Mouse (Mus musculus): ENCODE measurements around the gene Spred1. TPM values are rescaled to one million over a fixed set of nuclear protein-coding genes. Genes with fewer than 3 reads are reported as not detected.
"Not testable (repeated sequence)": the region's sequence is repeated elsewhere in the genome, so short reads cannot be mapped to it uniquely, and the experiment has no call there.

The Spred1 gene
- polyA plus RNA-seq, 1 experiment from 2014 or later = 6.5 TPM

DNA sequence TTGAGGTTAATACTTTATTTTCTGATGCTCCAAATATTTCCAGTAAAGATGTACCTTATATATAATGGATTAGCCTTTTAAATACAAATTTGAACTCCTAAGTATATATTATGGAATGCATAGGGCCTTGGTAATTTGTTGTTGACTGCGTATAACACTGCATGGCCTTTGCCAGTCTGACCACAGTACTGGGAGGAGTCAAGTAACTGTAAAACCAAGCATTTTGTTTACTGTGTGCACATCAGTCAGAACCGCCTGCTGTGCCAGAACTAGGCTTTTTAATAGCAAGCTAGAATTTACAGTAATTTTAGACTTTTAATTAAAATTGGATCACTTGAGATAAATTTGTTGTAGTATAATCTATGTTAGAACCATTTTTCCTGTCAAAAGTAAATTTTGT, 3.7 kb downstream of the Spred1 start:
- no peak overlapping the region for H3K4me2 ChIP-seq (ENCODE audit: low read depth, low read length)
- H3K36me3 ChIP-seq (ENCODE audit: control insufficient read depth, insufficient read depth, low read length) = no peaks in the 10 kb centered on the region
- peaks cover 9% of the 10 kb centered on the region for H3K4me1 ChIP-seq (ENCODE audit: control insufficient read depth, insufficient read depth, low read length)
- H3K27ac ChIP-seq (ENCODE audit: low read length) = no peak overlapping the region
- no peaks in the 10 kb centered on the region for H3K27me3 ChIP-seq (ENCODE audit: control insufficient read depth, insufficient read depth, low read length)
- 56% methylated on average over 2 of the region's 2 CpGs for WGBS
- no peak overlapping the region for H3K4me3 ChIP-seq (replicated peaks; ENCODE audit: low read length)
- no peaks in the 10 kb centered on the region for H3K9me3 ChIP-seq (replicated peaks; ENCODE audit: control insufficient read depth, low read length)
- H3K9ac ChIP-seq (ENCODE audit: low read length) = no peak overlapping the region
- no peak for ATAC-seq (ENCODE audit: insufficient read depth, low FRiP score)

DNA sequence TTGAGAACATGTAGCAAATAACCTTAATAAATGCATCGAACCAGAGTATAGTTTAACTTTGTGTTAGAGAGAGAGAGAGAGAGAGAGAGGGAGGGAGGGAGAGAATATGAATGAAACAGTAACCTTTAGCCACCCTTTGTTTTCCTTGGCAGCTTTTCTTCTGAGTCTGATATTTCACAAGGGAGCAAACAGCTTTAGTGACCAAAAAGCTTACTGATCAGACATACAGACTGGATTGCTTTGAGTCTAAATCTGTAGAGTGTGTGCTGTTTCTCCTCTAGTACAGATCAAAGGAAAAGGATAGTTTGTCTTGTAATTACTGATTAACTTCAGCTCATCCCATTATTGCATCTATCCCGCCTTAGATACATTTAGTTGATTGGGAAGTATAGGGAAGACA, 8.0 kb downstream of the Spred1 start:
- Histone ChIP-seq H3K9ac (ENCODE audit: low read length) (no peak overlapping the region), H3K4me1 (ENCODE audit: control insufficient read depth, insufficient read depth, low read length) (peaks cover 9% of the 10 kb centered on the region), H3K36me3 (ENCODE audit: control insufficient read depth, insufficient read depth, low read length) (0 out of 2 replicates have a peak, but pooled peaks cover 3% of the 10 kb centered on the region), H3K9me3 (replicated peaks; ENCODE audit: control insufficient read depth, low read length) (no peaks in the 10 kb centered on the region), H3K4me2 (ENCODE audit: low read depth, low read length) (no peak overlapping the region), H3K4me3 (replicated peaks; ENCODE audit: low read length) (no peak overlapping the region), H3K27me3 (ENCODE audit: control insufficient read depth, insufficient read depth, low read length) (no peaks in the 10 kb centered on the region), H3K27ac (ENCODE audit: low read length) (no peak overlapping the region)
- ATAC-seq (ENCODE audit: insufficient read depth, low FRiP score) = no peak
- WGBS = 71% methylated on average over 2 of the region's 2 CpGs

DNA sequence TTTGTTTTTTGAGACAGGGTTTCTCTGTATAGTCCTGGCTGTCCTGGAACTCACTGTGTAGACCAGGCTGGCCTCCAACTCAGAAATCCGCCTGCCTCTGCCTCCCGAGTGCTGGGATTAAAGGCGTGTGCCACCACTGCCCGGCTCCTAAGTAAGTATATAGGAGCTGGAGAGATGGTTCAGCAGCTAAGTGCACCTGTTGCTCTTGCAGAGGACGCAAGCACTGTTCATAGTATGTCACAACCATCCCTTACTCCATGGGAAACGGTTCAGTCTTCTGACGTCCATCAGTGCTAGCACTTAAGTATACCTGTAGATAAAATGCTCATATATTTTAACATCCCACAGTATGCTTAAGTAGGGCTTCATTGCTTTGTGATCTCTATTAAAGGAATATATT, 9.9 kb downstream of the Spred1 start:
- H3K27ac ChIP-seq (ENCODE audit: low read length); H3K4me2 ChIP-seq (ENCODE audit: low read depth, low read length); H3K9me3 ChIP-seq (replicated peaks; ENCODE audit: control insufficient read depth, low read length); H3K4me3 ChIP-seq (replicated peaks; ENCODE audit: low read length); H3K4me1 ChIP-seq (ENCODE audit: control insufficient read depth, insufficient read depth, low read length); H3K9ac ChIP-seq (ENCODE audit: low read length); H3K27me3 ChIP-seq (ENCODE audit: control insufficient read depth, insufficient read depth, low read length); H3K36me3 ChIP-seq (ENCODE audit: control insufficient read depth, insufficient read depth, low read length); ATAC-seq (ENCODE audit: insufficient read depth, low FRiP score): not testable (repeated sequence)
- 92% methylated on average over 7 of the region's 7 CpGs for WGBS

DNA sequence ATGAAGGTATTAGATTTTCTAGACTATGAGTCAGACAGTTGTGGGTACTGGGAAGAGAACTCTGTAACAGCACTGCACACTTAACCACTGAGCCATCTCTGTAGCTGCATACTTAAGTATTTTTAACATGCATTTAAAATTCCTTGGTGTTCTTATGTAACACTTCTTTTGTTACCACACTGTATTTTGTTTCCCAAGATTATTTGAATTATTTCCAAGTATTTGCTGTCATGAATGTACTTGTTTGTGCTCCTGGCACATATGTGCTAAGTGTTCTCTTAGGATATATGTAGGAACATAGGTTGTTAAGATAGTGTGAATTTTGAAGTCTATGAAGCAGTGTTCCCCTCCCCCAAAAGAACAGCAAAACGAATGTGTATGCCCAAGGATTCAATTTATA, 10.7 kb downstream of the Spred1 start:
- Histone ChIP-seq H3K27ac (ENCODE audit: low read length) (no peak overlapping the region), H3K27me3 (ENCODE audit: control insufficient read depth, insufficient read depth, low read length) (no peaks in the 10 kb centered on the region), H3K9me3 (replicated peaks; ENCODE audit: control insufficient read depth, low read length) (no peaks in the 10 kb centered on the region), H3K4me2 (ENCODE audit: low read depth, low read length) (no peak overlapping the region), H3K9ac (ENCODE audit: low read length) (no peak overlapping the region), H3K4me1 (ENCODE audit: control insufficient read depth, insufficient read depth, low read length) (peaks cover 6% of the 10 kb centered on the region; the same call in 1 of the 2 replicates), H3K36me3 (ENCODE audit: control insufficient read depth, insufficient read depth, low read length) (0 out of 2 replicates have a peak, but pooled peaks cover 3% of the 10 kb centered on the region), H3K4me3 (replicated peaks; ENCODE audit: low read length) (no peak overlapping the region)
- no peak for ATAC-seq (ENCODE audit: insufficient read depth, low FRiP score)
- WGBS = 56% methylated on average over 1 of the region's 1 CpGs

DNA sequence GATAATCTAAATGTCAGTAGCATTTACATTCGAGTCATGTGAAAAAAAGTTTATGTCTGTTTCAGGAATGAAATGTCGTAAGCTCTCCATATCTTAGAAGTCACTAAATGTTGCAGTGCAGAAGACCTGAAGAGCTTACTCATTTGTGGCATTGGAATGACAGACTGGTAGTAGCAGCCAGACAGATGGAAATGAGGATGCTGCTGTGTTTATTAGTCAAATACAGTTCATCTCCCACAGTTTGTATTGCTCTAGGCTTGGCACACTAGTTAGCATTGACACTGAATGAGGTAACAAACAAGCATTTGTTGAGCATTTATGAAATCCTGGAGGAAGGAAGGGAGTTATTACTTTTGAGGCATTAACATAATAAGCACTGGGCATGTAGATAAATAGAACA, 12.4 kb downstream of the Spred1 start:
- WGBS = 65% methylated on average over 2 of the region's 2 CpGs
- Histone ChIP-seq H3K27me3 (ENCODE audit: control insufficient read depth, insufficient read depth, low read length) (no peaks in the 10 kb centered on the region), H3K27ac (ENCODE audit: low read length) (no peak overlapping the region), H3K9me3 (replicated peaks; ENCODE audit: control insufficient read depth, low read length) (no peaks in the 10 kb centered on the region), H3K36me3 (ENCODE audit: control insufficient read depth, insufficient read depth, low read length) (0 out of 2 replicates have a peak, but pooled peaks cover 3% of the 10 kb centered on the region), H3K4me1 (ENCODE audit: control insufficient read depth, insufficient read depth, low read length) (0 out of 2 replicates have a peak, but pooled peaks cover under 1% of the 10 kb centered on the region), H3K4me2 (ENCODE audit: low read depth, low read length) (no peak overlapping the region), H3K4me3 (replicated peaks; ENCODE audit: low read length) (no peak overlapping the region), H3K9ac (ENCODE audit: low read length) (no peak overlapping the region)
- no peak for ATAC-seq (ENCODE audit: insufficient read depth, low FRiP score)

DNA sequence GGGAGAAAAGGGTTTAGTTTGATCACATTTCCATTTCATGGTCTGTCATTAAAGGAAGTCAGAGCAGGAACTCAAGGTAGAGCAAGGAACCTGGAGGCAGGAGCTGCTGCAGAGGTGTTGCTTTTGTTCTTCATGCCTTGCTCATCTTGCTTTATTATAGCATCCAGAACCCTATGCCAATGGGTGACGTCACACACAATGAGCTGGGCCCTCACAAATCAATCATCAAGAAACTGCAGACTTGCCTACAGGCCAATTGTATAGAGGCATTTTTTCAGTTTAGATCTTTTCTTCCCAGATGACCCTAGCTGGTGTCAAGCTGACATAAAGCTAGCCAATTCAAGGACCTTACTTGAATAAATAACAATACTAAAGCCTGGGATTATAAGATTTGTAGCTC, 16.6 kb downstream of the Spred1 start:
- no peak for ATAC-seq (ENCODE audit: insufficient read depth, low FRiP score)
- Histone ChIP-seq H3K9me3 (replicated peaks; ENCODE audit: control insufficient read depth, low read length) (no peaks in the 10 kb centered on the region), H3K4me2 (ENCODE audit: low read depth, low read length) (no peak overlapping the region), H3K4me1 (ENCODE audit: control insufficient read depth, insufficient read depth, low read length) (peaks cover 7% of the 10 kb centered on the region), H3K9ac (ENCODE audit: low read length) (no peak overlapping the region), H3K27ac (ENCODE audit: low read length) (no peak overlapping the region), H3K27me3 (ENCODE audit: control insufficient read depth, insufficient read depth, low read length) (no peaks in the 10 kb centered on the region), H3K4me3 (replicated peaks; ENCODE audit: low read length) (no peak overlapping the region), H3K36me3 (ENCODE audit: control insufficient read depth, insufficient read depth, low read length) (no peaks in the 10 kb centered on the region)
- 82% methylated on average over 1 of the region's 1 CpGs for WGBS

DNA sequence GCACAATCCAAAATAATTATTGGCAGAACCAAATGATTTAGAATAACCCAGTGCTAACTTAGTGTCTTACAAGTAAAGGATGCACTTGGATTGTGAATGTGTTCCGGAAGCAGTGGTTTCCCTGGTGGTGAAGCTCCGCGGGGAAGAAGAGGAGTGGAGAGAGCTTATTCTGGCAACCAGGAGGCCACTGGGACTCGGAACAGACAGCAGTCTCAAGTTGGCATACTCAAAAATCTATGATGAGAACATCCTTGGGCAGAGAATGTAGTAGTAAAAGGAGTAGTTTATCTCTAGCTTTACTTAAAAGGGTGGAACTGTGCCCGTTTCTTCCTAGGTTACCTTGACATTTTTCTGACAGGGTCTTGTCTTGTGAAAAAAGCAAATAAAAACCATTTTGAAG, 17.8 kb downstream of the Spred1 start:
- ATAC-seq (ENCODE audit: insufficient read depth, low FRiP score) = no peak
- H3K9ac ChIP-seq (ENCODE audit: low read length) = no peak overlapping the region
- 80% methylated on average over 5 of the region's 5 CpGs for WGBS
- no peaks in the 10 kb centered on the region for H3K36me3 ChIP-seq (ENCODE audit: control insufficient read depth, insufficient read depth, low read length)
- H3K9me3 ChIP-seq (replicated peaks; ENCODE audit: control insufficient read depth, low read length) = no peaks in the 10 kb centered on the region
- H3K27me3 ChIP-seq (ENCODE audit: control insufficient read depth, insufficient read depth, low read length) = no peaks in the 10 kb centered on the region
- no peak overlapping the region for H3K4me3 ChIP-seq (replicated peaks; ENCODE audit: low read length)
- H3K4me1 ChIP-seq (ENCODE audit: control insufficient read depth, insufficient read depth, low read length) = peaks cover 7% of the 10 kb centered on the region
- H3K27ac ChIP-seq (ENCODE audit: low read length) = no peak overlapping the region
- H3K4me2 ChIP-seq (ENCODE audit: low read depth, low read length) = no peak overlapping the region

DNA sequence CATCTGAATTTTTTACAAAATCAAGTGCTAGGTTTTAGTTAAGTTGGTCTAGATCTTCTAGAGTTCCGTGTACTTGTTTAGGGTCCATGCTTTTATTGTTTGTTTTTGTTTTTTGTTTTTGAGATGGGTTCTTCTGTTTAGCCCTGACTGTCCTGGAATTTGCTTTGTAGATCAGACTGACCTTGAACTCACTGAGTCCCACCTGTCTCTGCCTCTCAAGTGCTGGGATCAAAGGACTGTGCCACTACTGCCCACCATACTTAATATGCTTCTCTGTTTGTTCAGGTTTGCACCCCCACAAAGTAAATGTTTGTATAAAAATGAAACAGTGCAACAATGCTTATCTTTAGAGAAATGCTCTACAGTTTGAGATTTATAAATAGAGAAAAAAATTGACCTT, 18.8 kb downstream of the Spred1 start:
- Histone ChIP-seq H3K4me1 (ENCODE audit: control insufficient read depth, insufficient read depth, low read length) (peaks cover 7% of the 10 kb centered on the region), H3K27me3 (ENCODE audit: control insufficient read depth, insufficient read depth, low read length) (no peaks in the 10 kb centered on the region), H3K4me2 (ENCODE audit: low read depth, low read length) (no peak overlapping the region), H3K9me3 (replicated peaks; ENCODE audit: control insufficient read depth, low read length) (no peaks in the 10 kb centered on the region), H3K36me3 (ENCODE audit: control insufficient read depth, insufficient read depth, low read length) (no peaks in the 10 kb centered on the region), H3K9ac (ENCODE audit: low read length) (no peak overlapping the region), H3K27ac (ENCODE audit: low read length) (no peak overlapping the region), H3K4me3 (replicated peaks; ENCODE audit: low read length) (no peak overlapping the region)
- no peak for ATAC-seq (ENCODE audit: insufficient read depth, low FRiP score)
- 71% methylated on average over 1 of the region's 1 CpGs for WGBS

DNA sequence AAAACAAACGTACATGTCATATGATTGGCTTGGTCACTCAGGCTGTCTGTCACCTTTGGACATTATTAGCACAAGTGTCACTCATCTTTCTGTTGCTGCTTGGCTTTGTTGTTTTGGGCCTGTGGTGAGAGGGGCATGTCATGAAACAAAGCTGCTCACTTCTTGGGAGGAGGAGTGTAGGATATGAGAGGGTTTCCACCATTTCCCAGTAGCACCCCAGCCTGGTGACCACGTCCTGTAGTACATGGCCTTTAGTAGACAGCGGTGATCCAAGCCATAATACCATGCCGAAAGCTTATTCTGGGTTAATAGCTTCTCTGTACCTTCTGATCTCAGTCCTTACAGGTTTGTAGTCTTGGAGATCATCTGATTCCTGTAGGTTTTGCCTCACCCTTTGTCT, 21.9 kb downstream of the Spred1 start:
- Histone ChIP-seq H3K27ac (ENCODE audit: low read length) (no peak overlapping the region), H3K9ac (ENCODE audit: low read length) (no peak overlapping the region), H3K27me3 (ENCODE audit: control insufficient read depth, insufficient read depth, low read length) (no peaks in the 10 kb centered on the region), H3K4me3 (replicated peaks; ENCODE audit: low read length) (no peak overlapping the region), H3K4me2 (ENCODE audit: low read depth, low read length) (no peak overlapping the region), H3K36me3 (ENCODE audit: control insufficient read depth, insufficient read depth, low read length) (no peaks in the 10 kb centered on the region), H3K4me1 (ENCODE audit: control insufficient read depth, insufficient read depth, low read length) (peaks cover 7% of the 10 kb centered on the region), H3K9me3 (replicated peaks; ENCODE audit: control insufficient read depth, low read length) (no peaks in the 10 kb centered on the region)
- no peak for ATAC-seq (ENCODE audit: insufficient read depth, low FRiP score)
- WGBS = 90% methylated on average over 4 of the region's 4 CpGs

DNA sequence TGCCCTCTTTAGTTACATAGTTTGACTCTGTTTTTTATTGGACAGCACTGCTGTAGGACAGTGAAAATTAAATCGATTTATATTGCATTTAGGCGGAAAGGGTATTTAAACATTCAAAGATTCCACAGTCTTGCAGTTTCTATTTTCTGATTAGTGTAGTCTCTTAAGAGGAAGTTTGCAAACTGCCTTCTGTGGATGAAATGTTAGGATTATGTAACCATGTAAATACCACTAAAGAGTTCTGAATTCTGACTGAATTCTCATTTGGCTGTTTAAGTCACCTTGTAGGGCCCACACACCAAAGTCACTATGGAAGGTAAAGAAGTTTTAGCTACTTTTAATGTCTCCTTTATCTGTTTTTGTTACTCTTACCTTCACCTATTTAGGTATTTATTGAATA, 24.9 kb downstream of the Spred1 start:
- 85% methylated on average over 2 of the region's 2 CpGs for WGBS
- Histone ChIP-seq H3K36me3 (ENCODE audit: control insufficient read depth, insufficient read depth, low read length) (no peaks in the 10 kb centered on the region), H3K4me2 (ENCODE audit: low read depth, low read length) (no peak overlapping the region), H3K9ac (ENCODE audit: low read length) (no peak overlapping the region), H3K27ac (ENCODE audit: low read length) (no peak overlapping the region), H3K4me3 (replicated peaks; ENCODE audit: low read length) (no peak overlapping the region), H3K4me1 (ENCODE audit: control insufficient read depth, insufficient read depth, low read length) (peaks cover 3% of the 10 kb centered on the region; the same call in 1 of the 2 replicates), H3K9me3 (replicated peaks; ENCODE audit: control insufficient read depth, low read length) (no peaks in the 10 kb centered on the region), H3K27me3 (ENCODE audit: control insufficient read depth, insufficient read depth, low read length) (no peaks in the 10 kb centered on the region)
- no peak for ATAC-seq (ENCODE audit: insufficient read depth, low FRiP score)
